Mouse (Mus musculus) cortical plate, adult 2 months (tissue): ENCODE results near the gene Lrrc8b. TPM values are rescaled to one million over a fixed set of nuclear protein-coding genes. Genes with fewer than 3 reads are reported as not detected.

Experiments used
- H3K27ac ChIP-seq: fragments of 200-500 bp; 2 replicates; pipeline ENCODE4 v1.5.1; 2012; ENCODE audit warnings: low read length, control low read depth, inconsistent platforms; ENCODE audit not compliant: insufficient read depth
- H3K4me1 ChIP-seq: fragments of 200-500 bp; 2 replicates; pipeline ENCODE4 v1.6.1; 2011; ENCODE audit warnings: low read length; ENCODE audit not compliant: control insufficient read depth, insufficient read depth
- H3K4me3 ChIP-seq: fragments of 200-500 bp; 2 replicates; pipeline ENCODE4 v1.5.1; 2011; ENCODE audit warnings: mild to moderate bottlenecking, low read length, control low read depth; ENCODE audit not compliant: insufficient read depth
- CTCF ChIP-seq: fragments of 200-500 bp; IDR thresholded peaks from 2 replicates; pipeline ENCODE4 v1.5.1; 2011; ENCODE audit warnings: mild to moderate bottlenecking, control low read depth, low read length; ENCODE audit not compliant: insufficient read depth; ENCODE audit errors: extremely low read depth
- POLR2A ChIP-seq: fragments of 200-500 bp; IDR thresholded peaks from 2 replicates; pipeline ENCODE4 v1.6.1; 2011; ENCODE audit warnings: mild to moderate bottlenecking, low read length, control low read depth; ENCODE audit not compliant: insufficient read depth; ENCODE audit errors: extremely low read depth
- polyA plus RNA-seq: library from polyadenylated mRNA; depleted of rRNA; stranded (reverse); fragments of >200 nt; gene quantifications from 2 replicates; pipeline ENCODE4 v1.2.3, GENCODE M21; 2012

Lrrc8b gene
- polyA plus RNA-seq, 1 experiment, result 58.2 TPM

GRCm38 (mm10) chr5:105404961-105405360 lies 10.6 kb upstream of the Lrrc8b start:
- no peak for TF ChIP-seq POLR2A
- peak; percentile 76 for TF ChIP-seq CTCF
- H3K4me1 ChIP-seq, result no peaks in the 10 kb centered on the region
- no peak overlapping the region for H3K27ac ChIP-seq
- no peak overlapping the region for H3K4me3 ChIP-seq

- H3K27ac ChIP-seq, result no peak overlapping the region
- 0 out of 2 replicates have a peak, but pooled peaks cover 3% of the 10 kb centered on the region for H3K4me1 ChIP-seq
- TF ChIP-seq CTCF, result no peak
- TF ChIP-seq POLR2A, result no peak
- H3K4me3 ChIP-seq, result no peak overlapping the region
Measured at GRCm38 (mm10) chr5:105407661-105408060, 7.9 kb upstream of the Lrrc8b start.

- H3K4me1 ChIP-seq, result 0 out of 2 replicates have a peak, but pooled peaks cover 3% of the 10 kb centered on the region
Measured at GRCm38 (mm10) chr5:105409092-105409491, 6.5 kb upstream of the Lrrc8b start.

GRCm38 (mm10) chr5:105410521-105411293 lies 4.9 kb upstream of the Lrrc8b start:
- no peak overlapping the region for H3K27ac ChIP-seq

More at GRCm38 (mm10) chr5:105409092-105409491, 6.5 kb upstream of the Lrrc8b start:
- TF ChIP-seq POLR2A (no peak), CTCF (no peak)
- Histone ChIP-seq H3K27ac (no peak overlapping the region), H3K4me3 (no peak overlapping the region)

GRCm38 (mm10) chr5:105411294-105411570 lies 4.3 kb upstream of the Lrrc8b start:
- Histone ChIP-seq H3K4me3 (no peak overlapping the region), H3K4me1 (peaks cover 5% of the 10 kb centered on the region; the same call in 1 of the 2 replicates), H3K27ac (no peak overlapping the region)
- TF ChIP-seq POLR2A (no peak), CTCF (no peak)

More at GRCm38 (mm10) chr5:105410521-105411293, 4.9 kb upstream of the Lrrc8b start:
- H3K4me3 ChIP-seq, result no peak overlapping the region
- peaks cover 5% of the 10 kb centered on the region; the same call in 1 of the 2 replicates for H3K4me1 ChIP-seq
- TF ChIP-seq POLR2A (no peak), CTCF (no peak)

- TF ChIP-seq CTCF, result no peak
- TF ChIP-seq POLR2A, result no peak
- Histone ChIP-seq H3K4me3 (no peak overlapping the region), H3K27ac (no peak overlapping the region), H3K4me1 (peaks cover 5% of the 10 kb centered on the region; the same call in 1 of the 2 replicates)
Measured at GRCm38 (mm10) chr5:105411768-105412167, 3.8 kb upstream of the Lrrc8b start.

GRCm38 (mm10) chr5:105412634-105413033 lies 2.9 kb upstream of the Lrrc8b start:
- TF ChIP-seq CTCF (no peak), POLR2A (no peak)
- H3K4me1 ChIP-seq, result peaks cover 6% of the 10 kb centered on the region; the same call in 1 of the 2 replicates
- no peak overlapping the region for H3K27ac ChIP-seq
- no peak overlapping the region for H3K4me3 ChIP-seq

- Histone ChIP-seq H3K27ac (peak overlapping the region; percentile 98), H3K4me1 (peaks cover 7% of the 10 kb centered on the region; the same call in 1 of the 2 replicates), H3K4me3 (peak overlapping the region; percentile 91; the same call in 1 of the 2 replicates)
- no peak for TF ChIP-seq POLR2A
- TF ChIP-seq CTCF, result no peak
Measured at GRCm38 (mm10) chr5:105414341-105415120, 1.0 kb upstream of the Lrrc8b start.

GRCm38 (mm10) chr5:105415951-105416675 lies 538 bp downstream of the Lrrc8b start:
- TF ChIP-seq POLR2A, result no peak
- TF ChIP-seq CTCF, result no peak
- peak overlapping the region; percentile 69; the same call in 1 of the 2 replicates for H3K27ac ChIP-seq
- peak overlapping the region; percentile 91 for H3K4me3 ChIP-seq
- peaks cover 5% of the 10 kb centered on the region; the same call in 1 of the 2 replicates for H3K4me1 ChIP-seq
